Mouse (Mus musculus): Measurements from ENCODE around the gene Ralgps2. TPM values are rescaled to one million over a fixed set of nuclear protein-coding genes. Genes with fewer than 3 reads are reported as not detected.

The Ralgps2 gene
- polyA plus RNA-seq, 1 experiment = 7.8 TPM

DNA sequence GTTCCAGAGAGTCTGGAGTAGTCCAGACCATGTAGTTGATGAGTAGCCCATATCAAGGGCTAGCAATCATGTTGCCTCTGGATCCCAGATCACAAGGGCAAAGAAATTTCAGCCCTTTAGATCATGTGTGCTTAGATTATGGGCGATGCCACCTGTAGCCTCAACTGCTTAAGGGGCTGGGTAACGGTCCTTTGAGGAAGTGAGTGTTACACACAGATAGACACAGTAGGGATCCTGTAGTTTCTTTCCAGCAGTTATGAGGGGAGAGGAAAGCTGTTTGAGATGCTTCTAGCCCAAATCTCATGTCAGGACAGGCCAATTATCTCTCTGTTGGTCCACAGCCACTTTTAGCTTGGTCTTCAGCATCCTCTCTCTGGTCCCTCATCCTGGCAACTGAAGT, 153.4 kb downstream of the Ralgps2 start:
- no peak overlapping the region for H3K4me3 ChIP-seq
- no peak for TF ChIP-seq MYOG (IDR thresholded peaks at IDR 0.05; ENCODE audit: control insufficient read depth in 1 of 3, insufficient read depth in 1 of 3, insufficient read length in 2 of 3, low read depth in 2 of 3)
- no peak for TF ChIP-seq MAX (IDR thresholded peaks at IDR 0.05; ENCODE audit: low read depth)
- TF ChIP-seq USF1 (IDR thresholded peaks at IDR 0.05; ENCODE audit: low read depth) = no peak
- no peak for TF ChIP-seq MYOD1 (IDR thresholded peaks at IDR 0.05; ENCODE audit: control insufficient read depth in 1 of 3, insufficient read length in 2 of 3, low read depth in 2 of 3)
- no peak for TF ChIP-seq SRF (IDR thresholded peaks at IDR 0.05; ENCODE audit: control insufficient read depth, insufficient read length, low read depth)
- H3K36me3 ChIP-seq (ENCODE audit: control insufficient read depth, insufficient read depth) = no peaks in the 10 kb centered on the region
- no peaks in the 10 kb centered on the region for H3K27me3 ChIP-seq (ENCODE audit: control insufficient read depth, insufficient read depth, insufficient read length)
- H3K79me2 ChIP-seq (ENCODE audit: control insufficient read depth, insufficient read depth) = no peaks in the 10 kb centered on the region
- no peak overlapping the region for H3ac ChIP-seq (ENCODE audit: control insufficient read depth, insufficient read length)
- no peak overlapping the region for H3K4me2 ChIP-seq (ENCODE audit: low read depth)

- Histone ChIP-seq H3K4me3 (no peak overlapping the region), H3K4me2 (ENCODE audit: low read depth) (no peak overlapping the region), H3K36me3 (ENCODE audit: control insufficient read depth, insufficient read depth) (no peaks in the 10 kb centered on the region), H3K79me2 (ENCODE audit: control insufficient read depth, insufficient read depth) (no peaks in the 10 kb centered on the region), H3K27me3 (ENCODE audit: control insufficient read depth, insufficient read depth, insufficient read length) (no peaks in the 10 kb centered on the region), H3ac (ENCODE audit: control insufficient read depth, insufficient read length) (no peak overlapping the region)
- TF ChIP-seq MAX (IDR thresholded peaks at IDR 0.05; ENCODE audit: low read depth) (no peak), SRF (IDR thresholded peaks at IDR 0.05; ENCODE audit: control insufficient read depth, insufficient read length, low read depth) (no peak), E2F4 (IDR thresholded peaks at IDR 0.05; ENCODE audit: insufficient read depth) (no peak), TCF12 (IDR thresholded peaks at IDR 0.05; ENCODE audit: insufficient read depth, poor library complexity, severe bottlenecking) (no peak), CEBPB (IDR thresholded peaks at IDR 0.05; ENCODE audit: insufficient read depth, poor library complexity, severe bottlenecking) (no peak), MYOD1 (IDR thresholded peaks at IDR 0.05; ENCODE audit: control insufficient read depth in 1 of 3, insufficient read length in 2 of 3, low read depth in 2 of 3) (no peak), USF1 (IDR thresholded peaks at IDR 0.05; ENCODE audit: low read depth) (no peak), TCF3 (IDR thresholded peaks at IDR 0.05; ENCODE audit: insufficient read length, low read depth) (no peak), POLR2AphosphoS2 (IDR thresholded peaks at IDR 0.05; ENCODE audit: insufficient read length, low read depth) (no peak), MYOG (IDR thresholded peaks at IDR 0.05; ENCODE audit: control insufficient read depth in 1 of 3, insufficient read depth in 1 of 3, insufficient read length in 2 of 3, low read depth in 2 of 3) (no peak), POLR2A (IDR thresholded peaks at IDR 0.05; ENCODE audit: insufficient read length, low read depth) (no peak), REST (IDR thresholded peaks at IDR 0.05; ENCODE audit: insufficient read depth, insufficient read length) (no peak)
Observed at GRCm38 (mm10) chr1:156784974-156785373, 154.5 kb downstream of the Ralgps2 start.

DNA sequence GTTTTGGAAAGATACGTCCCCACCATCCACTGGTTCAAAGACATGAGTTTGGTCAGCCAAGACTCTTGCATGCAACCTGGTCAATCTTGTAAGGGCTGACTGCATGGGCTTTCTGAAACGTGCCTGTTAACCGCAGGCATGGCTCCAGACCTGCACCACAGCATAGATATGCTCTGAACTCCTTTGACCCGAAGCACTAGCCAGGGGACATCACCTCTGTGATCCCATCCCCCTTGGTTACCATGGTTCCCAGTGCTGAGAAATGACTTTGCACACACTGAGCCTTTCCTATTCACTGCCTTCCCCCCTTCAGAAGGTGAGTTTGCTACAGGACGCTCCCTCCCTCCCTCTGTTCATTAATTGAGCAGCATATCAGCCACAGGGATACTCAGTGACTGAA, 155.3 kb downstream of the Ralgps2 start:
- TF ChIP-seq CEBPB (IDR thresholded peaks at IDR 0.05; ENCODE audit: insufficient read depth, poor library complexity, severe bottlenecking) (no peak), MYOG (IDR thresholded peaks at IDR 0.05; ENCODE audit: control insufficient read depth in 1 of 3, insufficient read depth in 1 of 3, insufficient read length in 2 of 3, low read depth in 2 of 3) (no peak), POLR2A (IDR thresholded peaks at IDR 0.05; ENCODE audit: insufficient read length, low read depth) (no peak), USF1 (IDR thresholded peaks at IDR 0.05; ENCODE audit: low read depth) (no peak), MYOD1 (IDR thresholded peaks at IDR 0.05; ENCODE audit: control insufficient read depth in 1 of 3, insufficient read length in 2 of 3, low read depth in 2 of 3) (no peak)
- Histone ChIP-seq H3ac (ENCODE audit: control insufficient read depth, insufficient read length) (no peak overlapping the region), H3K4me3 (no peak overlapping the region), H3K27me3 (ENCODE audit: control insufficient read depth, insufficient read depth, insufficient read length) (no peaks in the 10 kb centered on the region), H3K4me2 (ENCODE audit: low read depth) (no peak overlapping the region), H3K36me3 (ENCODE audit: control insufficient read depth, insufficient read depth) (no peaks in the 10 kb centered on the region), H3K79me2 (ENCODE audit: control insufficient read depth, insufficient read depth) (no peaks in the 10 kb centered on the region)

- H3K4me3 ChIP-seq = no peak overlapping the region
- no peak overlapping the region for H3ac ChIP-seq (ENCODE audit: control insufficient read depth, insufficient read length)
- no peaks in the 10 kb centered on the region for H3K27me3 ChIP-seq (ENCODE audit: control insufficient read depth, insufficient read depth, insufficient read length)
- no peak overlapping the region for H3K4me2 ChIP-seq (ENCODE audit: low read depth)
- no peaks in the 10 kb centered on the region for H3K79me2 ChIP-seq (ENCODE audit: control insufficient read depth, insufficient read depth)
- no peak for TF ChIP-seq POLR2AphosphoS2 (IDR thresholded peaks at IDR 0.05; ENCODE audit: insufficient read length, low read depth)
- no peak for TF ChIP-seq MYOD1 (IDR thresholded peaks at IDR 0.05; ENCODE audit: control insufficient read depth in 1 of 3, insufficient read length in 2 of 3, low read depth in 2 of 3)
- no peak for TF ChIP-seq MAX (IDR thresholded peaks at IDR 0.05; ENCODE audit: low read depth)
- no peak for TF ChIP-seq MYOG (IDR thresholded peaks at IDR 0.05; ENCODE audit: control insufficient read depth in 1 of 3, insufficient read depth in 1 of 3, insufficient read length in 2 of 3, low read depth in 2 of 3)
- no peak for TF ChIP-seq SRF (IDR thresholded peaks at IDR 0.05; ENCODE audit: control insufficient read depth, insufficient read length, low read depth)
- no peak for TF ChIP-seq CEBPB (IDR thresholded peaks at IDR 0.05; ENCODE audit: insufficient read depth, poor library complexity, severe bottlenecking)
- TF ChIP-seq POLR2A (IDR thresholded peaks at IDR 0.05; ENCODE audit: insufficient read length, low read depth) = no peak
- no peak for TF ChIP-seq TCF3 (IDR thresholded peaks at IDR 0.05; ENCODE audit: insufficient read length, low read depth)
- no peak for TF ChIP-seq REST (IDR thresholded peaks at IDR 0.05; ENCODE audit: insufficient read depth, insufficient read length)
- no peak for TF ChIP-seq E2F4 (IDR thresholded peaks at IDR 0.05; ENCODE audit: insufficient read depth)
- no peak for TF ChIP-seq USF1 (IDR thresholded peaks at IDR 0.05; ENCODE audit: low read depth)
- TF ChIP-seq TCF12 (IDR thresholded peaks at IDR 0.05; ENCODE audit: insufficient read depth, poor library complexity, severe bottlenecking) = no peak
- H3K36me3 ChIP-seq (ENCODE audit: control insufficient read depth, insufficient read depth) = no peaks in the 10 kb centered on the region
Observed at GRCm38 (mm10) chr1:156781971-156782850, 157.2 kb downstream of the Ralgps2 start.
